Mouse (Mus musculus): ENCODE measurements around the gene Cyp2w1.

- no peak for TF ChIP-seq POLR2A (IDR thresholded peaks at IDR 0.05; ENCODE audit: control insufficient read depth, low read depth, low read length)
- no peak for TF ChIP-seq CTCF (IDR thresholded peaks at IDR 0.05; ENCODE audit: control insufficient read depth, insufficient read depth, insufficient replicate concordance, low read depth, low read length)
Measured at GRCm38 (mm10) chr5:139311822-139312221, 40.6 kb upstream of the Cyp2w1 start.

Data from testis, adult 2 months (tissue).